Mouse (Mus musculus): ENCODE results near the gene Fam216a.
A peak's percentile ranks its signal among the peaks of the same experiment; 100 is the strongest.
"Not testable (repeated sequence)": the region's sequence is repeated elsewhere in the genome, so short reads cannot be mapped to it uniquely, and the experiment has no call there.

The Fam216a gene

DNA sequence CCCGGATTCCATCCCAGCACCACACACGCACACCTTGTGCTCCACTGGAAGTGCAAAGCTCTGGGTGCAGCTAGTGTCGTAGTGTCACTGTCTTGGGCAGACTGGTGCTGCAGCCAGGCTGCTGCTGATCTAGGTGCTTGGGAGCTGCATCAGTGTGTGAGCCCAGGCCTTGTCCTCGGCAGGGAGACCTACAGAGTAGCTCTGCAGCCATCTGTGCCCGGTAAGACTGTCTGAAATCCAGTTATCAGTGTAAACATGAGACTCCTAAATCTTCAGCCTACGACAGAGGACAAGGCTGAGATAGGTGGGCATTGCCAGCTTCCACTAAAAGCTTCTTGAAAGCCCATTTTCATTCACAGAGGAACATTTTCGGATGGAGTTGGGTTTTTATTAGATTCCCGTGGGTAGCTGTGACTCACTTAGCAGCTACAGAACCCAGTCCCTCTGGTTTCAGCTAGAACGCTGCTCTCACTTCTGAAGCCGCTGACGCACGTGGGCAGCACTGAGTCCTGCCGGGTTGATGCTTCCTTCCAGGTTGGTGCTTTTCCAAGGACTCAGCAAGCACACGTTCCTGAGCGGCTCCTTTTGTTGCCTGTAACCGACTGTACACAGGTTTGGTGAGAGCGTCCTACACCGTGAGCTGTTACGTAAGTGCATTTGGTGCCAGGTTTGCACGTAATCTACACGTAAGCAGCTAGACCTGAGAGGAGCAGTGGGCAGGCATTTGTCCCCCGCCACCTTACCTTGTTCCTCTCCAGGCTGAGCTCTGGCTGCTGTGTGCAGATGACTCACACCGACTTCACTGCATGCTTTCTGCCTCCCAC is 47.3 kb downstream of the Fam216a start:
- DNase-seq (ENCODE audit: extremely low read depth, low read depth): no peak

GRCm38 (mm10) chr5:122323523-122323922 is 48.6 kb downstream of the Fam216a start:
- no peak for DNase-seq (ENCODE audit: extremely low read depth, low read depth)

- DNase-seq (ENCODE audit: extremely low read depth, low read depth): no peak
Observed at GRCm38 (mm10) chr5:122320205-122320781, 51.9 kb downstream of the Fam216a start.

GRCm38 (mm10) chr5:122319474-122320204 is 52.5 kb downstream of the Fam216a start:
- DNase-seq (ENCODE audit: extremely low read depth, low read depth): no peak

DNA sequence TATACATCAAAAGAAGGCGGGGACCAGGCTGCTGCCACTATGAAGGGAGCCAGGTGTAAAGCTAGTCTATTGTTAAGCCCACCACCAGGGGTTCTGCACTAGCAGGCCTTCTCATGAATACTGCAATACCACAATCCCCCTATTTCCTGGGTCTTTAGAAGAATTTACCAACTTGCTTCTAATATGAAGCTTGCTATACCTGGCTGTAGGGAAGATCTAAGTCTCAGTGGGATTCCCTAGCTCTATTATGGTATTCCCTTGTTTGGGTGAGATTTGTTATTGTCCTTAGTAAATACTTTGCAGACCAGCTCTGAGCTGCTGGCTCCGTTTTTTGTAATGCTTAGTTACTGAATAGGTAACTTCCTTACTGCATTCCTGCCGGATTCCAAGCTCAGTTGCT is 53.2 kb downstream of the Fam216a start:
- not testable (repeated sequence) for DNase-seq (ENCODE audit: extremely low read depth, low read depth)

- peak; percentile 13 for DNase-seq (ENCODE audit: extremely low read depth, low read depth)
Observed at GRCm38 (mm10) chr5:122318100-122318499, 54.1 kb downstream of the Fam216a start.

GRCm38 (mm10) chr5:122317329-122318045 is 54.7 kb downstream of the Fam216a start:
- no peak for DNase-seq (ENCODE audit: extremely low read depth, low read depth)

GRCm38 (mm10) chr5:122314966-122315667 is 57.0 kb downstream of the Fam216a start:
- DNase-seq (ENCODE audit: extremely low read depth, low read depth): peak; percentile 58

Data from MEL-GATA-1-ER (cell line).